Mouse (Mus musculus) left cerebral cortex, adult 11 months (tissue): Measurements from ENCODE around the gene Inpp5d.

Experiments
- DNase-seq: peaks from one replicate; pipeline ENCODE4 v3.0.0; 2022; ENCODE audit warnings: low spot score

Inpp5d gene

DNA sequence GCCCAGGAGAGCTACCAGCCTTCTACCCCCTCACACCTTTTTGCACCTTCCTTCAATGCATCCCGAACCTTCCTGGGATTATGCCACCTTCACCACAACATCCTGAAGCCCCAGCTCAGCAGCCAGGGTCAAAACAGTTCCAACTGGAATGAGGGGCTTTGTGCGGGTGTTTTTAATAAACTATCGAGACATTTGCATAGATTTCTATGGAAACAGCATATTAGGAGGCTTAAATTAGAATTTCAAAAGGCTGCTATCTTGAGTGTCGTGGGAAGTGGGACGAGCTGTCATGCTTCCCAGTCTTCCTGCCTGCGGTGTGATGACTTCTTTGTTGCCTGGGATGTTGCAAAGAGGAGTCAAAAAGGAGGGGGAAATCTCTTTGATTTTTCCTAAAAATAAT, 88.9 kb downstream of the Inpp5d start:
- peak; percentile 64 for DNase-seq

DNA sequence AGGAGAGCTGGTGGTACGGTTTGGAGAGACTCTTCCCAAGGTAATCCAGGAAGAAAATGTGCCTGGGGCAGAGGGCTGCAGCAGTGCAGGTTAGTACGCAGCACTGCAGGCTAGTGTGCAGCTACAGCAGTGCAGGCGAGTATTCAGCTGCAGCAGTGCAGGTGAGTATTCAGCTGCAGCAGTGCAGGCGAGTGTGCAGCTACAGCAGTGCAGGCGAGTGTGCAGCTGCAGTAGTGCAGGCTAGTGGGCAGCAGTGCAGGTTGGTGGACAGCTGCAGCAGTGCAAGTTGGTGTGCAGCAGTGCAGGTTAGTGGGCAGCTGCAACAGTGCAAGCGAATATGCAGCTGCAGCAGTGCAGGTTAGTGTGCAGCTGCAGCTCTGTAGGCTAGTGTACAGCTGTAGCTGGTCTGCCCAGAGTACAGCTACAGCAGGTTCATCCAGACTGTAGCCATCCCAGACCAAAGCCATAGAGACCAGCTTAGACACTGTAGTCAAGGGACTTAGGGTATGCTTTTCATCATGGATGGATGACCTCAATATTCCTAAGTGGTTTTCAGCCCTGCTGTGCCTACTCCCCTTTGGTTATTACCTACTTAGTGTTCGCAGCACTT, 89.7 kb downstream of the Inpp5d start:
- DNase-seq: no peak

DNA sequence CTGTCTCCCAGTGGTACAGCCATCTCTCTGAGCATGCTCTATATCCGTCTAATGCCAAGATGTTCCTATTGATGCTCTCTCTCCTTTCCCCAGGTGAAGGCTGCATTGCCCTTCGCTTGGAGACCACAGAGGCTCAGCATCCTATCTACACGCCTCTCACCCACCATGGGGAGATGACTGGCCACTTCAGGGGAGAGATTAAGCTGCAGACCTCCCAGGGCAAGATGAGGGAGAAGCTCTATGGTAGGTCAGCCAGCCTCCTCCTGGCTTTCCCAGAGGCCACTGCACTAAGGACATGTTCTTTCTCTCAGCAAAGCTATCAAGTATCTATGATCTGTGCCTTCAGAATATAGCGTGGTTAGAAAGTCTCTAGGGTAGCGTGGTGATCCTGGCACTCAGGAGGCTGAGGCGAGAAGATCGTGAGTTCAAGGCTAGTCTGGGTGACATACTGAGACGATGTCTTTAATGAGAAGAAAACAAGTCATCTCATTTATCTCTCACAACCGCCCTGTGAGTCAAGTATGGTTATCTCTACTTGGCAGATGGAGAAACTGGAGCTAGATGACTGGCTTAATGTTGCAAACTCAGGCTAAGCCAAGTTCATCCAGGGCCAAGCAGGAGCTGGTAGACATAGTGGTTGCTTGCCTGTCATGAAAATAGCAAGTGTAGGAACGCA, 92.0 kb downstream of the Inpp5d start:
- DNase-seq: no peak

DNA sequence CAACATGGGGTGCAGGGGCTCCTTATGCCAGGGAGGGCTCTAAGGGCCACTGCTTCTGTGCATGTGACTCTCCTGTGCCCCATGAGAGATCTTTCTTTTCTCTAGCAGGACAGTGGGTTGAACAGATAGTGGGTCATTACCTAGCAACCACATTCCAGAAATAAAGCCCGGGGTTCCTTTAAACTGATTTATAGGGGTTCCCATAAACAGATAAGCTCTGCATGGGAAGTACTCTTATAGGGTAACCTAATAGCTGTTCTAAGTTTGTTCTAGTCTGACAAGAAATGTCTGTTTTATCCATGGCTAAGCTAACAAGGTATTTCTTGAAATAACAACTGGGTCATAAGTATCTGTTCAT, 92.5 kb downstream of the Inpp5d start:
- no peak for DNase-seq

DNA sequence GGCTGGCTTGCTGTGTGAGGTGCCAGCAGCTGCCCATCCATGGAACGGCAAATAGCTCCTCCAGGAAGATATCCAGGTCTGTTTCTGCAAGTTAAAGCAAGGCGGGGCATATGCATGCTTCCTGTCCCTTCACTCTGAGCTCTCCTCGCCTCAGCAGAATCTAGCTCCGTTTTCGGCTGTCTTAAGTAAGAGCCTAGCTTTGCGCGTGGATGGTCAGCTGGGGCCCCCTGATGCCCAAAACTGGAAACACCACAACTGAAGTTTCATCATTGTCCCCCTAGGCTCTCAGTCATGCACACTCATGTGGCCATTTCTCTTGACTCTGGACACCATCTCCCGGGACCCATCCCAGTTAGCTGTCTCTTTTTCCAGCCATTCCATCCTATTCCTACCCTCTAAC, 101.3 kb downstream of the Inpp5d start:
- no peak for DNase-seq

DNA sequence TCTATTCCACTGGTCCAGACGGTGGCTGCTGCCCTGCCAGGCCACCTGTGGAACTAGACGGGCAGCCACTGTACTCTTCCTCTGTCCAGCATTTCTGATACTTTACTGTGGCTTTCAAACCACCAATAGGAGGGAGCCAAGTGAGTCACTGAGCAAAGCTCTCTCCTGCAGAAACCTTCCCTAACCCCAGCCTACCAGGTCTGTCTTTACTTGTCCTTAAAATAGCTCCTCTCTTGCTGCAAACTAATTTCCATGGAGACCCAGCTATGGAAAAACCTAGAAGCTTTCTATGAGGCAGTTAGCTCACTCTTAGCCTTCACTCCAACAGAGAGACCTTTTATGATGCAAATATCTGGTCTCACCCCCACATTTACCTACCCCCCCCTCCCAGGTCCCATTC, 102.0 kb downstream of the Inpp5d start:
- no peak for DNase-seq

DNA sequence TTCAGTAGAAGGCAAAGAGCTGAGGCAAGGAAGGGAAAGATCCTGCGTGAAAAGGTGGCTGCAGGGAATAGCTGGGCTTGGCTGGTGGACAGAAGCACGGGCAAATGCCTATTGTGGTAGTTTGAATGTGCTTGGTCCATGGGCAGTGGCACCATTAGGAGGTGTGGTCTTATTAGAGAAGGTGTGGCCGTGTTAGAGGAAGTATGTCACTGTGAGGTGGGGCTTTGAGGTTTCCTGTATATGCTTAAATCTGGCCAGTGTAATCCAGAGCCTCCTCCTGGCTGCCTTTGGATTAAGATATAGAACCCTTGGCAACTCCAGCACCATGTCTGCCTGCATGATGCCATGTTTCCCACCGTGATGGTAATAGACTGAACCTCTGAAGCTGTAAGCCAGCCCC, 103.2 kb downstream of the Inpp5d start:
- DNase-seq: no peak

DNA sequence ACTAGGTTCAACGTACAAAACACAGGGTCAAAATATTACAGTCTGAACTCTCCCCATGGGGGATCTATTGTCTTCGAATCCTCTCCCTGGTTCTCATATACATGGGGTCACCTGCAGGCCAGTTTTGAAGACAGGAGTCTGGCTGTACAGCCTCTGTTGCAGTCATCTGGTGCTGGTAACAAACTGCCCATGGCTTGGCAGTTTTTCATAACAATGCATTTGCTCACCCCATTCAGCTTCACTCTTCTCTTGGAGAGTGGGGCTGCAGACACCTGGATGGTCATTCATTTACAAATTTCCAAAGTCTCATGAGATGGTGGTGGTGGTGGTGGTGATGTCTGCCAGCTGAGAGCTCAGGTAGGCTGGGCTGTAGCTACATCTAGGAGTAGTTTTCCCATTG, 109.0 kb downstream of the Inpp5d start:
- no peak for DNase-seq

DNA sequence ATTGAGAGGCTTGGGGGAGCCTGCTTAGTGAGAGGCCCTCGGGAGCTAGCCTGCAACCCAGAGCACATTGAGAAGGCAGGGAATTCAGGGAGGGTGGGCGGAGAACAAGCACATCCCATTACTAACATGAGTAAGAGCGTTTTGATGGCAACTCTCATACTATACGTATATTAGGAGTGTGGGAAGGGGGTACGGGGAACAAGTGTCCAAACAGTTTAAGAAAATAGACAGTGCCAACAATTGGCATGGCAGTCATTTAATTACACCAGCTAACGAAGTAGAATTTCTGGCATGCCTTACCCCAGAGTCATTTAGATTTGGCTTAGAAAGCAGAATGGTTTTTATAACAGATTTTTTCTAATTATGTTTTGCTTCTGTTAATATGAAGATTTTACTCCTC, 109.7 kb downstream of the Inpp5d start:
- no peak for DNase-seq

DNA sequence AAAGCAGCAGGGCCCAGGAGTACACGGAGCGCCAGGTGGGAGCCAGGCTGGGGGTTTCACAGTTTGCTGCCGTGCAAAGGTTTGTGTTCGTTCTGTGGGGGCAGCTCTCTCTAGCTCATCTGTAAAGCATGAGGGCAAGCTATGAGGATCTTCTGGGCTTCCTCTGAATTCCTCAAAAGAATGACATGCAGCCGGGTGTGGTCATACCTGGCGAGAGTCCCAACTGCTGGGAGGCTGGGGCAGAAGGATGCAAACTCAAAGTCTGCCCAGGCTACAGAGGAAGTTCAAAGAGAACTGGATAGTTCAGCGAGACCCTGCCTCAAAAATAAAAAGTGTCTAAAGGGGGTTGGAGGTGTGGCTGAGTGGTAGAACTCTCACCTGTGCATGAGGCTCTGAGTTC, 110.2 kb downstream of the Inpp5d start:
- no peak for DNase-seq

DNA sequence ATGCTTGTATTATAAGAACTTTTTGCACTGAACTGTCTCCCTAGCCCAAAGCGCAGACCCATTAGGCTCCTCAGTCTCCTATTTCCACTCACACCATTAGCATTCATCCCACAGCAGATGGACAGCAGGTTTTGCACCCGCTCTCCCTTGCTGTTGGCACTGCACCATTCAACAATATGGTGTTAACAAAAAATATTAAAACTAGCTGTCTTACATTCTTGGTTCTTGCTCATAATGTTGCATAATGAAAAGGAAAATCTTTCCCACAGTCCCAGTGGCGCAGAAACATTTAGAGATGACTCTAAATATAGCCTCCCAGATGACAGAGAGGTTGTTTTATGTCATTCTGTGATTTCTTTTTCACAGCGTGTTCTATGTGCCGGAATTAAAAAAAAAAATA, 113.1 kb downstream of the Inpp5d start:
- DNase-seq: peak; percentile 57

DNA sequence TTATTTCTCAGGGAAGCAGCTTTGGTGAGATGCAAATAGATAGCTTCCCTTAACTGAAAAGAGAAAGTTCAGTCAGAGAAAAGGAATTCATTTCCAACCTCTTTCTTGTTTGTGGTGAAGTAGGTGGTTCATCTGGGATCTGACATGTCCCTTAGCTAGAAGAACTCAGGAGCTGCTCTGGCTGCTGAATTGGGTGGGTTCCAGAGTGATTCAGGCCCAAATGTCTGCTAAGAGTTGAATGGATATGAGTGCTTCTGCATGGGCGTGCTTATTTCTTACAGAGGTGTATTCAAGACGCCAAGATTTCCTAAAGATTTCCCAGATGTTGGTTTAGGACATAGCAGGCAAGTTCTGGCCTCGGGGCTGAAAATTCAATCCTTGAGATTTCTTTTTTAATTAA, 114.0 kb downstream of the Inpp5d start:
- DNase-seq: no peak

DNA sequence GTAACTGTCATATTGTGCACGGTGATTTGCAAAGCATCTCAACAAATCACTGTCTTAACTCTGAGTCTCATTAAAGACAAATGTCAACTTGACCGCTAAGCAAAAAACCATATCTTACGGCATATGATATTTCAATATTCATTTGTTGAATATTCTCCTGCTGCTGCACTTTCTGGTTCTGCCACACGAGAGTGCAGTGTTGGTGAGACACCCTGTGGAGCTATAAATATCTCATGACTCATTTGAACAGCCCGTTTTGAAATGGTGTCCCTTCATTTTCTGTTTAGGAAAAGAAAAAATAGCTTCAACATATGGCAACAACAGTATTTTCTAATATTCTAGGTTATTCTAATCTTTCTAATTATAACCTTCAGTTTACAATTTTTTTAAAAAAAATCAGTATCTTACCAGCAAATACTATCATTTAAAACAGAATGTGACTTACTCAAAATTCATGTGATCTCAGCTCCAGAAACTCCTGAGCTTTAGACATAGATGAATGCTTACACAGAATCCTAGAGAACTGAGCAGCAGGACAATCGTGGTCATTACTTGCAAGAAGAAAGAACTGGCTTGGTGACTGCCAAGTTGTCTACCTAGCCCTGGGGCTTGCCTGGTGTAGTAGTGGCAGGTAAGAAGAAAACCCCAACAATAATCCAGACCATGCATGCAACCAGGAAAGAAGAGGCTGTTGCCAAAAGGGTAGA, 120.6 kb downstream of the Inpp5d start:
- no peak for DNase-seq

DNA sequence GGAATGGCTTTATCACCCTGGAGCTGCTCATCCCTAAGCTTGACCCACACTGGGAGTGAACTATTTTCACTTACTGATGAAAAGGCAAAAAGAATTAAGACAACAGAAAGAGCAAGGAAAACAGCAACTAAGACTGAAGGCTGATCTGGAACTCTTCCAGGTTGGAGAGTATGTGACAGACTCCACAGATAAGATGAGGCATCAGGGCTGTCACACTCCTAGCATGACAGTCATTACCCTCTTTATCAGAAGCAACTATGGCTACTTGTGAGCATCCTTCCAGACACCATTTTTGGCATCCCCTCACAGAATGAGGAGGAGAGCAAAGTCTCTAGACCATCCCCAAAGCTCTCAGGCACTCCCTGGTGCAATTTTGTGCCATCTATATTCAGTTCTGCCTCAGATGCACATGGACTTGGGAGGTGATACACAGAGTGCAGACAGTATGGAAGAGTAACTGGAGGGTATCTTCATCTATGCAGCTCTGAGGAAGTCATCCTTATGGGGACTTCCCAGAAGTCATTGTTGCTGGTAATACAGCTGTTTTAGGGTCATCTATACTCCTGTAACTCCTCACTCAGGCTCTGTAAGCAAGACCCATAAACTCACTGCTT, 129.4 kb downstream of the Inpp5d start:
- DNase-seq: no peak

DNA sequence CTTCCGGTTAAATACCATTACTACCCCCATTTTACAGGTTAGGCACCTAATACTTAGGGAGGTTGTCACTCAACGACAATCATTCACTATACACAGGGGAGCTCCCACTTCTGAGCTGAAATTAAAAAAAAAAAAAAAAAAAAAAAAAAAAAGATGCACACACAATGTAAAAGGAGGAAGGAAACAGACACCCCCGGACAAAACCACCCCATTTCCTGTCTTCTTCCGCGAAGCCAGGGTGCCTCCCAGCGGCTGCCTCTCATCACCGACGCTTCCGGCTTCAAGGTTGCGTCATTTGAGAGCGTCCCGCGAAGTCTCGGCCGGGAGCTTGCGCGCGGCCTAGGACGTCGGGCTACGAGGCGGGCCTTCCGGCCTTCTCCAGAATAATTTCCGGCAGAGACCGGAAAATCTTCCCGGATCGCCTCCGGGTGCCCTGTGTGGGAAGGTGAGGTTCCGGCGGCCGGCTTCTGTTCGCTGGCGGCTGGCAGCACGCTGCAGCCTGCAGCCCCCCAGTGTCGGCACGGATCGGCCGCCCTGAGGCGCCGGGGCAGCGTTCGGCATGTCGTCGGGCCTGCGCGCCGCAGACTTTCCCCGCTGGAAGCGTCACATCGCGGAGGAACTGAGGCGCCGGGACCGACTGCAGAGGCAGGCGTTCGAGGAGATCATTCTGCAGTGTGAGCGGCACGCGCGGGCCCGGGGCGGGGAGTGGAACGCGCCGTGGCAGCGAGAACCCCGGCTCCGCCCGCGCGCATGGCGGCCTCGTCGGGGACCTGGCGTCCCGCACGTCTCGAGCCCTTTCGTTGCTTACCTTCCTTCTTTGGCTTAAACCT, 135.7 kb downstream of the Inpp5d start, which contains the start of gene Atg16l1:
TSS of gene Atg16l1 (plus strand) at position 230 of the 830 bp plus-strand sequence.
- peak; percentile 90 for DNase-seq

DNA sequence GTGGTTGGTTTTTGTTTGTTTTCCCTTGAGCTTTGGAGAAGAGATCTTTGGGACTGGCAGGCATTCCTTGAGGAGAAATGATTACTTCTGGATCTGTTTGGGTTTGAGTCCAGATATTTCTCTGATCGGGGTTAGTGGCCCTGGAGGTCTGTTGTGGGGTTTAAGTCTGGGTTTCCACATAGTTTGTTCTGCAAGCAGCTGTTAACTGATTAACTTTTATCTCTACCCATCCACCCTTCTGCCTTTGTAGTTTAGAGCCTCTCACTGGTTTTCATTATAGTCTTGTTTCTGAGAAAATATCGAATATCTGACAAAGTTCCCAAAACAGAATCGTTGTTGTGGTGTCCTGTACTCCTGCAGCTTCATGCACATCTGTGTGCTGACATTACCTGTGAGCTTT, 143.7 kb downstream of the Inpp5d start:
- DNase-seq: no peak

DNA sequence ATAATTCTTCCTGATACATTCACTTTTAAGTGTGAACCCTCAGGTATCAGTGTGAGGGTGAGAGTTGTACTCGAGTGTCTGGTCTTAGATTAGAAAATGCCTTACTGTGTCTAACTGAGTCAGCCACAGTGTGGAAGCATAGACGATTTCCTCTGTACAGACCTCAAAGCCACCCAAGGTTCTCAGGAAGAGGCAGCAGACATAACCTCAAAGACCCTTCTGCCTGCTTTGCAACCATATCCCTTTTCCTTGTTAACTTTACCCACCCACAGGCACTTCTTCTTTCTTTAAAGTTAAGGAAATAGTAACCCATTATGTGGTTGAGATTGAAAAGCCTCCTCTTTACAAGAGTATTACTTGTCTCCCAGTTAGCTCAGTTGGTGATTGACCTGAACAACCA, 145.6 kb downstream of the Inpp5d start:
- no peak for DNase-seq

DNA sequence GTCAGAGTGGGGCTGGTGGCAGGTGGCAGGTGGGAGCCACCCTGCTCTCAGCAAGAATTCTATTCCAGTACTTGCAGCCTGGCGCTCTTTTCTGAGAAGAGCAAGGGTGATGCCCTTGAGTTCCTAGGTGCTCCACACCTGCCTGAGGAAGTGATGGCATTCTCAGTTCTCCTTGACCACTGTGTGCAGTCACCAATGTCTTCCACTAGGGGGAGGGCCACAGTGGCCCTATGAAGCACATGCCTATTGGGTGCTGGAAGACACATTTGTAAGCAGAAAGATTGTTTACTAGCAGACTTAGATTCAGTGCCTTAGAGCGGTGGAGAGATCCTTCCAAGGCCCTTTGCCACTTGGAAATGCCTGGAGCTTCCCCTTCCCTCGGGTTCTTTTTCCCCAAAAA, 146.1 kb downstream of the Inpp5d start:
- no peak for DNase-seq

DNA sequence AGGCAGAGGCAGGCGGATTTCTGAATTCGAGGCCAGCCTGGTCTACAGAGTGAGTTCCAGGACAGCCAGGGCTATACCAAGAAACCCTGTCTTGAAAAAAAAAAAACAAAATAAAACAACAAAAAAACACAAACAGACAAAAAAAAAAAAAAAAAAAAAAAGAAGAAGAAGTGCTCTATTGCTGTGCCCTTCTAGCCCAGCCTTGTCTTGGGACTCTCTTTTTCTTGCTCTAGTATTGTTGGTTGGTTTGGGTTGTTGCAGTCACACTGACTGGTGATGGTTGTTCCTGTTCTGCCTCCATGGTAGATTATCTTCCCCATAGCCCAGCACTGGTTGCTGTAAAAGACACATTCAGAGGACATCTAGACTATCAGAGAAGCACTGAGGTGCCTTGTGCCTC, 149.2 kb downstream of the Inpp5d start:
- DNase-seq: no peak
